Mouse (Mus musculus): ENCODE results near the gene Brk1.
A peak's percentile ranks its signal among the peaks of the same experiment; 100 is the strongest.

Gene Brk1

GRCm38 (mm10) chr6:113623941-113624751 is 19.6 kb downstream of the Brk1 start, which contains the start of gene Vhl:
Gene Vhl, plus strand, starts transcription at chr6:113623959.
- DNase-seq (ENCODE audit: low spot score in 2 of 2): peak; percentile 66 to 70

GRCm38 (mm10) chr6:113624989-113625770 is 20.6 kb downstream of the Brk1 start:
- DNase-seq (ENCODE audit: low spot score in 2 of 2): no peak

GRCm38 (mm10) chr6:113630322-113630721 is 25.8 kb downstream of the Brk1 start:
- DNase-seq (ENCODE audit: low spot score in 2 of 2): no peak

GRCm38 (mm10) chr6:113632863-113633262 is 28.3 kb downstream of the Brk1 start:
- DNase-seq (ENCODE audit: low spot score in 2 of 2): no peak

GRCm38 (mm10) chr6:113638302-113639040 is 33.9 kb downstream of the Brk1 start, which contains the start of gene Irak2:
Gene Irak2, plus strand, starts transcription at chr6:113638467.
- peak; percentile 92 to 96 for DNase-seq (ENCODE audit: low spot score in 2 of 2)

- DNase-seq (ENCODE audit: low spot score in 2 of 2): no peak
Observed at GRCm38 (mm10) chr6:113639201-113639600, 34.6 kb downstream of the Brk1 start.

GRCm38 (mm10) chr6:113642605-113643004 is 38.0 kb downstream of the Brk1 start:
- no peak for DNase-seq (ENCODE audit: low spot score in 2 of 2)

GRCm38 (mm10) chr6:113643021-113643420 is 38.4 kb downstream of the Brk1 start:
- DNase-seq (ENCODE audit: low spot score in 2 of 2): no peak

- DNase-seq (ENCODE audit: low spot score in 2 of 2): no peak
Observed at GRCm38 (mm10) chr6:113643967-113644366, 39.4 kb downstream of the Brk1 start.

GRCm38 (mm10) chr6:113644808-113645207 is 40.2 kb downstream of the Brk1 start:
- no peak for DNase-seq (ENCODE audit: low spot score in 2 of 2)

- no peak for DNase-seq (ENCODE audit: low spot score in 2 of 2)
Observed at GRCm38 (mm10) chr6:113649346-113650196, 45.0 kb downstream of the Brk1 start.

- no peak for DNase-seq (ENCODE audit: low spot score in 2 of 2)
Observed at GRCm38 (mm10) chr6:113650197-113650640, 45.6 kb downstream of the Brk1 start.

GRCm38 (mm10) chr6:113651626-113652025 is 47.1 kb downstream of the Brk1 start:
- no peak for DNase-seq (ENCODE audit: low spot score in 2 of 2)

- no peak for DNase-seq (ENCODE audit: low spot score in 2 of 2)
Observed at GRCm38 (mm10) chr6:113653551-113653950, 49.0 kb downstream of the Brk1 start.

- no peak for DNase-seq (ENCODE audit: low spot score in 2 of 2)
Observed at GRCm38 (mm10) chr6:113654102-113654501, 49.5 kb downstream of the Brk1 start.

- no peak for DNase-seq (ENCODE audit: low spot score in 2 of 2)
Observed at GRCm38 (mm10) chr6:113654753-113655397, 50.3 kb downstream of the Brk1 start.

- no peak for DNase-seq (ENCODE audit: low spot score in 2 of 2)
Observed at GRCm38 (mm10) chr6:113655475-113655874, 50.9 kb downstream of the Brk1 start.

- DNase-seq (ENCODE audit: low spot score in 2 of 2): no peak
Observed at GRCm38 (mm10) chr6:113656847-113657246, 52.3 kb downstream of the Brk1 start.

GRCm38 (mm10) chr6:113658226-113658625 is 53.7 kb downstream of the Brk1 start:
- no peak for DNase-seq (ENCODE audit: low spot score in 2 of 2)
